Mouse (Mus musculus) embryonic fibroblast, embryonic 13.5 days (primary cell): ENCODE results near the gene Tiparp.

Experiments
- CTCF ChIP-seq: IDR thresholded peaks from 2 replicates; pipeline ENCODE4 v1.5.1; 2011; ENCODE audit warnings: mild to moderate bottlenecking, control low read depth, low read length, moderate library complexity, borderline replicate concordance; ENCODE audit not compliant: insufficient read depth
- POLR2A ChIP-seq: IDR thresholded peaks from 2 replicates; pipeline ENCODE4 v1.6.1; 2011; ENCODE audit warnings: low read depth, mild to moderate bottlenecking, control low read depth, low read length, moderate library complexity

DNA sequence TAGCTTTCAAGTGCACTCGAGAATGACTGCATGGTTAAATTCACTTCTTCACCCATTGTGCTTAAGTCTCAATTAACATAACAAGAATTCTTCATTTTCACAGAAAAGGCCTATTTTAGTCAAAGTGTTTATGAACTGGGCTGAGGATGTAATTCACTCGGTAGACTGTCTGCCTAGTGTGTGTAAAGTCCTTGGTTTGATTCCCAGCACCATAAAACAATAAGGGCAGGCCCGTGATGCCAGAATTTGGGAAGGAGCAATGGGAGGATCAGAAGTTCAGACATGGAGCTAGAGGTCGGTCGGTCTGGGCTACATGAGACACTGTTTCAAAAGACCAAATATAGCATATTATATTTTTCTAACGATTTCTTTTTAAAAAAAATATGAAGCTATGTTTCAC, 70.9 kb downstream of the Tiparp start:
- TF ChIP-seq POLR2A, result no peak
- TF ChIP-seq CTCF, result no peak
